Mouse (Mus musculus) bone marrow, adult 2 months (tissue): ENCODE data around the gene Tfap4.

Experiments
- CTCF ChIP-seq: fragments of 200-500 bp; IDR thresholded peaks from 2 replicates; pipeline ENCODE4 v1.5.1; 2011; ENCODE audit warnings: low read length, control low read depth; ENCODE audit not compliant: control insufficient read depth, insufficient read depth
- POLR2A ChIP-seq: fragments of 200-500 bp; IDR thresholded peaks from 2 replicates; pipeline ENCODE4 v1.6.1; 2011; ENCODE audit warnings: low read depth, mild to moderate bottlenecking, control low read depth, low read length, borderline replicate concordance; ENCODE audit not compliant: control insufficient read depth

DNA sequence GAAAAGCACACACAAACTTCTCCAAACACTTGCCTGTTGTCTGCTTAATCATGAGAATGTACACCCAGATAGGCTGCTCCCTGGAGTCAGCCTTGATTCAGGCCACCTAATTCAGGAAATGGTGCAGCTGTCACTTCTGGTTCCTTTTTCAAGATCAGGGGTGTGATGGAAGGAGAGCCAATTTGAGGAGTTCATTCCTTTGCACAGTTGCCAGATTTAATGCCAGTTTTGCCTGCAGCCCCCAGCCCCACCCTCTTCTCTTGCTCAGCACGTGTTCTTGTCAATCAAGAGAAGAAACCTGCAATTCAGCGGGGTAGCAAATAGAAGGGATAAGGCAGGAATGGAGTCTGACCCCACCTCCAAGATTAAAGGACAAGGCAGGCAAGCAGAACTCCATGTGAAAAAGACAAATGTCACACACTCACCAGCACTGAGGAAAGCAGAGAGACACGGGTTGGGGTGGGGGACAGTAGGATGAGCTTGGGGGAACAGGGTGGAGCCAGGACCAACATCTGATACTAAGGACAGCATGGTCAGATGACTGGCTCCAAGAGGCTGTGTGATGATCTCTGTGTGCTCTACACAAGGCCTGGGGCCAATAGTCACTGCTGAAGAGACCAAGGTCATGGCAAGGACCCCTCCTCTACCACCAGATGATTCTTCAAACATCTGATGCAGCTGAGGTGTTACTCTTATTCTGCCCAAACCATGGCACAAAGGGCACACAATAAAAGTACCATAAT is 21.9 kb downstream of the Tfap4 start:
- TF ChIP-seq CTCF (no peak), POLR2A (no peak)
